Mouse (Mus musculus): Measurements from ENCODE around the gene Csf2rb. TPM values are rescaled to one million over a fixed set of nuclear protein-coding genes. Genes with fewer than 3 reads are reported as not detected.
"Not testable (repeated sequence)": the region's sequence is repeated elsewhere in the genome, so short reads cannot be mapped to it uniquely, and the experiment has no call there.

Csf2rb gene
- polyA plus RNA-seq, 1 experiment from 2014 or later = 1.0 TPM

DNA sequence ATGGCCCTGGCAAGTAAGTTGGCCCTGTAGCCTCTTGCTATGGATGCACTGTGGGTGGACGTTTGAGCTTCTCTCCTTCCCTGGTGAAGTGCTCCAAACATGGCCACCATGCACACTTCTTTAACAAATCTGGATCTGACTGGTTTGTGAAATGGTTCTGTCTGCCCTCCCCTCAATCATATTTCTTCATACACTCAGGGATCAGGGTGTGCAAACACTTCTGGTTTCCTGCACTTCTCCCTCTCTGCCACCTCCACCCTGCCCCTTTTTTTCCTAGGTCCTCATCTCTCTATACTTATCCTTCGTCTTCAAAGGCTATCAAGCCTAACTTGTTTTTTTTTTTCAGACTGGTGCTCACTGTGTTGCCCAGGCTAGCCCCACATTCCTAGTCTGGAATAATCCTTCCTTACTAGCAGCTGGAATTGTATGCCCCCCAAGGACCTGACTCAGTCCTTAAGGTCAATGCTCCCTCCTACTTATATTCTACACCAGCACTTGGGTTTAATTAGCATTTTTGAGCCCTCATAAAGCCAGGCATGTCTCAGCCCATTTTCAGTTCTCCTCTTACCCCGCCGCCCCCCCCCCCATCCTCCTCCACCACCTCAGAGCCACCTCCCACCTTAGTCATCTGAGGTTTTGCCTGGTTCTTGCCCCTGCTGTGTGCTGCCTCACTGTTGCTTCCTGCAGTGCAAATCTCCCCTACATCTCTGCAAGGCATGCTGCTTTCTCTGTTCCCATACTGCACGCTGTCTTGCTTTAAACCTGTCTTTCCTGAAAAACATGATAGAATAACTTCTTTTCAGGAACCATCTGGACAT is 6.2 kb downstream of the Csf2rb start:
- Histone ChIP-seq H3K9ac (replicated peaks; ENCODE audit: low read length) (no peak overlapping the region), H3K36me3 (ENCODE audit: control insufficient read depth, insufficient read depth, low read length) (no peaks in the 10 kb centered on the region), H3K27me3 (ENCODE audit: control insufficient read depth, insufficient read depth, low read length) (no peaks in the 10 kb centered on the region), H3K27ac (replicated peaks; ENCODE audit: low read depth, low read length) (no peak overlapping the region), H3K4me2 (ENCODE audit: low read length) (no peak overlapping the region), H3K4me1 (ENCODE audit: control insufficient read depth, insufficient read depth, low read length) (no peaks in the 10 kb centered on the region), H3K9me3 (ENCODE audit: control insufficient read depth, low read length) (no peaks in the 10 kb centered on the region), H3K4me3 (replicated peaks; ENCODE audit: low read depth, low read length) (no peak overlapping the region)
- ATAC-seq (ENCODE audit: low FRiP score, low TSS enrichment) = no peak
- 82% methylated on average over 5 of the region's 5 CpGs for WGBS
- DNase-seq = no peak

DNA sequence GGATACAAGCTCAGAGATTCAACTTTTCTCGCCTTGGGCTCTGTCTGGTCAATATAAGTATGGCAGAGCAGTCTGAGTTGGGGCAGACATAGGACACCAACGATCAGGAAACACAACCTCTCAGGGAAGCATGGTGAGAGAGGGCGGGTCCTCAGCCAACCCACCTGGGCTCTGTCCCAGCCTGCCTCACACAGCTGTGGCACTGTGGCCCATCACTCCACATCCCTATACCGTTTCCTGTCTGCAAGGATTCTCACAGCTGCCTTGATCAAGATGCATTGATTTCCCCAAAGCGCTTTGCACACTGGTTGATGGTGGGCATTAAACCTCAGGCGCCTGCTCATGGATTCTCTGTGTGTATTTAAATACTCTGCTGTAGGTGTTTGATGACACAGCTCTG is 7.4 kb downstream of the Csf2rb start:
- H3K4me1 ChIP-seq (ENCODE audit: control insufficient read depth, insufficient read depth, low read length) = no peaks in the 10 kb centered on the region
- H3K4me2 ChIP-seq (ENCODE audit: low read length) = no peak overlapping the region
- WGBS = 80% methylated on average over 6 of the region's 6 CpGs
- H3K9me3 ChIP-seq (ENCODE audit: control insufficient read depth, low read length) = no peaks in the 10 kb centered on the region
- DNase-seq (no peak), ATAC-seq (ENCODE audit: low FRiP score, low TSS enrichment) (no peak)
- H3K27me3 ChIP-seq (ENCODE audit: control insufficient read depth, insufficient read depth, low read length) = no peaks in the 10 kb centered on the region
- H3K27ac ChIP-seq (replicated peaks; ENCODE audit: low read depth, low read length) = no peak overlapping the region
- H3K9ac ChIP-seq (replicated peaks; ENCODE audit: low read length) = no peak overlapping the region
- H3K36me3 ChIP-seq (ENCODE audit: control insufficient read depth, insufficient read depth, low read length) = no peaks in the 10 kb centered on the region
- H3K4me3 ChIP-seq (replicated peaks; ENCODE audit: low read depth, low read length) = no peak overlapping the region

DNA sequence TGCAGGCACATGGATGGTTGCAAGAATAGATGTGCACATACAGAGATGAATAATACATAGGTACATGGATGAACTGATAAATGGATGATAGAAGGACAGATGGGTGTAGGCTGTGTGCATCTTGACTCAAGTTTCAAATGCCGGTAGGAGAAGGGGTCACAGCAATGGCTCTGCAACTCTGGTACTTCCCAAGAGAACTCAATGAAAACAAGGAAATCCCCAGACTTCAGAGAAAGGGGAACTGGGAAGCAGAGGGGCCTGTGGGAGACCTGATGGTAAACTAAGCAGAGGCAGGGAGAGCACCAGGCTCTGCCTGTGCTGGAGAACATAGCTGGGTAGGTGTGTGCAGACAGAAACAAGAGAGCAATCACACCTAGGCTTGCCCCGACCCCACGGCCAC is 8.8 kb downstream of the Csf2rb start:
- Histone ChIP-seq H3K36me3 (ENCODE audit: control insufficient read depth, insufficient read depth, low read length) (no peaks in the 10 kb centered on the region), H3K4me1 (ENCODE audit: control insufficient read depth, insufficient read depth, low read length) (no peaks in the 10 kb centered on the region), H3K9me3 (ENCODE audit: control insufficient read depth, low read length) (no peaks in the 10 kb centered on the region), H3K9ac (replicated peaks; ENCODE audit: low read length) (no peak overlapping the region), H3K27ac (replicated peaks; ENCODE audit: low read depth, low read length) (no peak overlapping the region), H3K4me3 (replicated peaks; ENCODE audit: low read depth, low read length) (no peak overlapping the region), H3K27me3 (ENCODE audit: control insufficient read depth, insufficient read depth, low read length) (no peaks in the 10 kb centered on the region), H3K4me2 (ENCODE audit: low read length) (no peak overlapping the region)
- WGBS = 88% methylated on average over 3 of the region's 3 CpGs
- no peak for ATAC-seq (ENCODE audit: low FRiP score, low TSS enrichment)
- no peak for DNase-seq

DNA sequence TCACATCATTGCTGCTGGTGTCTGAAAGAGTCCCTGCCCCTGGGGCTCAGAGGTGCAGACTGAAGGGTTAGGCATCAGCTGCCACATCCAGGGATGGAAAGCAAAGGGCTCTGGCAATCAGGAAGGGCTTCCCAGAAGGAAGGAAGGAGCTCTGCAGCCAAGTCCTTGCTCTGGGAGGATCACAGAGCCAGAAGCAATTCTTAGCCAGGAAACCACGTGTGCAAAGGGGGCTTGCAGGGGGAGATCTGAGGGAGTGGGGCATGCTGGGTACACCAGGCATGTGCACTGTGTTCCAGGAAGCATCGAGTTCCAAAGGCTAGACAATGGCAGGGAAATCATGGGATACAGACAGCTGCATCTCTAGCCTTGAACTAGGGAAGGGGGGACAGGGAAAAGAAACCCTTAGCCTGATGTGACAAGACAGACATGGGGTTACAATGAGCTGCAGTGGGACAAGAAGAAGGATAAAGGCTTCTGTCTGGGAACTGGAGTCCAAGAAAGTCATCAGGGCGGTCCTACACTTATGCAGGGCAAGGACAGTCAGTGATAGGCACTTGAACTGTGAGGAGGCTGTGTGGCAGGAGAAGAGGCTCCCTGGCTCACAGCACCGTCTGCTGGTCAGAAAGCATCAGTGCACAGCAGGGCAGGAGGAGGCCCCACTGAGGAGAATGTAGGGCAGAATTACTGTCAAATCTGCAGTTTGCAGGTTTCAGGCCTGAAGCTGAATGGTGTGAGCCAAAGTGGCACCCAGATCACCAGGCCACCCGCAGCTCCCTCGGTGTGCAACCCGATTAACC is 14.3 kb downstream of the Csf2rb start:
- not testable (repeated sequence) for H3K4me3 ChIP-seq (replicated peaks; ENCODE audit: low read depth, low read length); H3K27me3 ChIP-seq (ENCODE audit: control insufficient read depth, insufficient read depth, low read length)
- 36% methylated on average over 7 of the region's 7 CpGs for WGBS

DNA sequence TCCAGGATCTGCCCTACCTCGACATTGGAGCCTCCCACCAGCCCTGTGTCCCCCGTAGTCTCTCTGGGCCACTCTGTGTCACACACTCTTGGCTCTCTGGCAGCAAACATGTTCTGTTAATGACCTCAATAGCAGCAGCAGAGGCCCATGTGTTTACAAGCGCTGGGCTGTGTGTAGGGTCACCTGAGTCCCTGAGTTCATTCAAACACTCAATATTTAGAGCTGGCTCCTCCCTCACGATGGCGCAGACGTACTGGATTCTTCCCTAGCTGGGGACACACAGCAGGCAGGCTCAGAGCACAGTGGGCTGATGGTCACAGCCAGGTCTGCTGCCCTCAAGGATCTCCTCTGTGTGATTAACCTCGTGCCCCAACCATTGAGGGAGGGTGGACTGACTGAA is 15.4 kb downstream of the Csf2rb start:
- not testable (repeated sequence) for H3K36me3 ChIP-seq (ENCODE audit: control insufficient read depth, insufficient read depth, low read length)

More for the DNA sequence above, 14.3 kb downstream of the Csf2rb start:
- DNase-seq = peak; percentile 62
- H3K9me3 ChIP-seq (ENCODE audit: control insufficient read depth, low read length); H3K27ac ChIP-seq (replicated peaks; ENCODE audit: low read depth, low read length); H3K4me1 ChIP-seq (ENCODE audit: control insufficient read depth, insufficient read depth, low read length); H3K36me3 ChIP-seq (ENCODE audit: control insufficient read depth, insufficient read depth, low read length); ATAC-seq (ENCODE audit: low FRiP score, low TSS enrichment); H3K4me2 ChIP-seq (ENCODE audit: low read length); H3K9ac ChIP-seq (replicated peaks; ENCODE audit: low read length): not testable (repeated sequence)

DNA sequence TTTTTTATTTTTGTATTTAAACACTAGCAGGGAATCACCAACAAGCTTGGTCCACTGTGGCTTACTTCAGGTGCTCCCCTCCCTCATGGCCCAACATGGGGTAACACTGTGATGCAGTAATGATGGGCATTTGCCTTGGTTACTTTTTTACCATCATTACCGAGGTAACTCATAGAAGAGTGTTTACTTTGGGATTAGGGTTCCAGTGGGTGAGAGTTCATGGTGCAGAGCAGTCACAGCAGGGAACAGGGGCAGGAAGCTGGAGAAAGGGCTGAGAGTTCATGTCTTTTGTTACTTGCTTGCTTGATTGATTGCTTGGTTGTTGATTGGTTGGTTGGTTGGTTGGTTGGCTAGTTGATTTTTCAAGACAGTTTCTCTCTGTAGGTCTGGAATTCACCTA is 18.1 kb downstream of the Csf2rb start:
- ATAC-seq (ENCODE audit: low FRiP score, low TSS enrichment) (no peak), DNase-seq (no peak)
- H3K27me3 ChIP-seq (ENCODE audit: control insufficient read depth, insufficient read depth, low read length) = no peaks in the 10 kb centered on the region
- no peak overlapping the region for H3K27ac ChIP-seq (replicated peaks; ENCODE audit: low read depth, low read length)
- H3K4me3 ChIP-seq (replicated peaks; ENCODE audit: low read depth, low read length) = no peak overlapping the region
- 17% methylated on average over 1 of the region's 1 CpGs for WGBS
- H3K4me1 ChIP-seq (ENCODE audit: control insufficient read depth, insufficient read depth, low read length) = no peaks in the 10 kb centered on the region
- no peaks in the 10 kb centered on the region for H3K36me3 ChIP-seq (ENCODE audit: control insufficient read depth, insufficient read depth, low read length)
- no peak overlapping the region for H3K4me2 ChIP-seq (ENCODE audit: low read length)
- H3K9ac ChIP-seq (replicated peaks; ENCODE audit: low read length) = no peak overlapping the region
- H3K9me3 ChIP-seq (ENCODE audit: control insufficient read depth, low read length) = no peaks in the 10 kb centered on the region

More for the DNA sequence above, 15.4 kb downstream of the Csf2rb start:
- WGBS = 83% methylated on average over 6 of the region's 7 CpGs
- not testable (repeated sequence) for H3K27ac ChIP-seq (replicated peaks; ENCODE audit: low read depth, low read length); H3K27me3 ChIP-seq (ENCODE audit: control insufficient read depth, insufficient read depth, low read length); H3K9me3 ChIP-seq (ENCODE audit: control insufficient read depth, low read length); DNase-seq; H3K9ac ChIP-seq (replicated peaks; ENCODE audit: low read length); H3K4me3 ChIP-seq (replicated peaks; ENCODE audit: low read depth, low read length); H3K4me1 ChIP-seq (ENCODE audit: control insufficient read depth, insufficient read depth, low read length); H3K4me2 ChIP-seq (ENCODE audit: low read length); ATAC-seq (ENCODE audit: low FRiP score, low TSS enrichment)

DNA sequence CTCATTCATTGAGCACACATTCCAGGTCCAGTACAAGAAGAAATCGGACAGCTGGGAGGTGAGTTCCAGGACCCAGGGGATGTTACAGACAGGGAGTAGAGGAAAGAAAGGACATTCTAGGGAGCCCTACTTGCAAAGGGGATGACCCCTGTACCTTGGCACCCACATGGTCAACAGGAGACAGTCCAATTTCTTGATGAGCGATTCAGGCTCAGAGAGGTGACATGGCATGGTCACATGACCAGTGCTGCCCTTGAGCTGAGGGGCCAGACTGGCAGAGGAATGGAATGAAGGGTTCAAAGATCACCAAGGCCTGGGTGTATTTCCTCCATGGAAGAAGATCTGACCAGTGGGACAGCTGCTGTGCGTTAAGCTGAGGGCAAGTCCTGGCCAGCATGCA is 19.0 kb downstream of the Csf2rb start:
- Histone ChIP-seq H3K4me1 (ENCODE audit: control insufficient read depth, insufficient read depth, low read length) (no peaks in the 10 kb centered on the region), H3K9me3 (ENCODE audit: control insufficient read depth, low read length) (no peaks in the 10 kb centered on the region), H3K27ac (replicated peaks; ENCODE audit: low read depth, low read length) (no peak overlapping the region), H3K4me2 (ENCODE audit: low read length) (no peak overlapping the region), H3K36me3 (ENCODE audit: control insufficient read depth, insufficient read depth, low read length) (no peaks in the 10 kb centered on the region), H3K4me3 (replicated peaks; ENCODE audit: low read depth, low read length) (no peak overlapping the region), H3K27me3 (ENCODE audit: control insufficient read depth, insufficient read depth, low read length) (no peaks in the 10 kb centered on the region), H3K9ac (replicated peaks; ENCODE audit: low read length) (no peak overlapping the region)
- DNase-seq (no peak), ATAC-seq (ENCODE audit: low FRiP score, low TSS enrichment) (no peak)
- 95% methylated on average over 3 of the region's 3 CpGs for WGBS

DNA sequence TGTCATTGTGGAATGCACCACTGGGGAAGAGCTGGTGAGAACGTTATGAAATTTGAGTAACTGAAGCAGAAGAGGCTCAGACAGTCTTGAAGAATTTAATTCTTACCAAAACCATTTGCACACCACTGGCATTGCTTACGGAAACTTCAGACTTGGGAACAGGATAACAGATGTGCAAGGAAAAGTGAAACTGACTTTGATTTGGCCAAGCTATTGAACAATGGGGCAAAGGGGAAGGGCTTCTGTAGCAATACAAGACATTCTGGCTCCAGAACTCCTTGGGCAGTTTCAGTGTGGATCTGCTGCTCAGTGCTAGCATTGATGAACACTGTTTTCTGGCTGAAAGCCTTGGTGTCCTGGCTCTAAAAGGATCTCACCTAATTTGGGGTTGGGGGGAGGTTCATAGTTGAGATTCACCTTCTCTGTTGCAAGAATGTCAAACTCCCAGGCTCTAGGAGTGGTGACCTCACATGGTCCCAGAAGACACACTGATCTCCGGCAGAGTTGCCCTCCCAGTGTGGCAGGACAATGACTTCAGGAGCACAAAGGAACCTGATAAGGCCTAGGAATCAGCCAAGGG is 26.1 kb downstream of the Csf2rb start:
- Histone ChIP-seq H3K27me3 (ENCODE audit: control insufficient read depth, insufficient read depth, low read length) (no peaks in the 10 kb centered on the region), H3K27ac (replicated peaks; ENCODE audit: low read depth, low read length) (no peak overlapping the region), H3K4me1 (ENCODE audit: control insufficient read depth, insufficient read depth, low read length) (no peaks in the 10 kb centered on the region), H3K9me3 (ENCODE audit: control insufficient read depth, low read length) (no peaks in the 10 kb centered on the region), H3K36me3 (ENCODE audit: control insufficient read depth, insufficient read depth, low read length) (no peaks in the 10 kb centered on the region), H3K4me2 (ENCODE audit: low read length) (no peak overlapping the region), H3K9ac (replicated peaks; ENCODE audit: low read length) (no peak overlapping the region), H3K4me3 (replicated peaks; ENCODE audit: low read depth, low read length) (no peak overlapping the region)
- DNase-seq (no peak), ATAC-seq (ENCODE audit: low FRiP score, low TSS enrichment) (no peak)
- 58% methylated on average over 3 of the region's 3 CpGs for WGBS
